Mouse (Mus musculus) left cerebral cortex, adult 8-10 months (tissue): Measurements from ENCODE around the gene Hoxa11. TPM values are rescaled to one million over a fixed set of nuclear protein-coding genes. Genes with fewer than 3 reads are reported as not detected.
A peak's percentile ranks its signal among the peaks of the same experiment; 100 is the strongest.

Experiments
- DNase-seq, 2 experiments: peaks; one replicate each; pipeline ENCODE4 v3.0.0; 2022; ENCODE audit warnings: low spot score in 2 of 2
- total RNA-seq, 4 experiments: library from RNA; stranded (reverse); gene quantifications; 2 replicates each; pipeline ENCODE4 v1.2.4; 2022

Gene Hoxa11
- total RNA-seq, 4 experiments from 2014 or later = not detected

GRCm38 (mm10) chr6:52232984-52233545 lies 12.5 kb downstream of the Hoxa11 start:
- no peak for DNase-seq

GRCm38 (mm10) chr6:52232568-52232965 lies 13.0 kb downstream of the Hoxa11 start:
- DNase-seq = no peak

DNA sequence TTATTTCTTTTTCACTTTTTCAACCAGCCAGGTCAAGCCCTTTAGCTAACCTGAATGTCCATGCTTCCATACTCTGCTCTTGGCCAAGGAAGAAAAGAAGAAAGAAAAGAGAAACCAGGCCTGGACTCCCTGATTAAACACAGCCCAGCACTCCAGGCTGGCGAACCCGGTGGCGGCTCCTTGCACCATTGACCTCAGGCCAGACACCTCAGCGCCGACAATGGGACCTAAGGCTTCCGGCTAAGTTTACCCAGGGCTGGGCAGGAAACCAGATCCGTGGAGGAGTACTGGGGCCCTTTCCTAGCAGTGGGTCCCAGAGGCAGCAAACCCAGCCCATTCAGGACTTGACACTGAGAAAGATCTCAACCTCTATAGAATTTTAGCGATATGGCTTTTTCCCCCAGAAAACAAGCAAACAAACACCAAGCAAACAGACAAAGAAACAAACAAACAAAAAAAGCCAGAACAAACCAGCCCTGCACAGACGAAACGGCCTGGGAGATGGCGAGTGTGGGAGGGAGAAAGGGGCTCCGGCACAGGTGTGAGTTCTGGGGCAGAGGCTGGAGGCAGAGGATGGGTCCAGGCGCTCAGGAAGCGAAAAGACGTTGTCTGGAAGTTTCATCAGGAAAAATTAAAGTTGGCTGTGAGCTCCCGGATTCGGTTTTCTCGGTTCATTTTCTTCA lies 13.6 kb downstream of the Hoxa11 start:
- no peak for DNase-seq

- DNase-seq = no peak
These were observed 15.0 kb downstream of the Hoxa11 start, which contains the start of gene Hoxa9 for GRCm38 (mm10) chr6:52230516-52231165. Hoxa9 (minus strand) TSS chr6:52231089.

DNA sequence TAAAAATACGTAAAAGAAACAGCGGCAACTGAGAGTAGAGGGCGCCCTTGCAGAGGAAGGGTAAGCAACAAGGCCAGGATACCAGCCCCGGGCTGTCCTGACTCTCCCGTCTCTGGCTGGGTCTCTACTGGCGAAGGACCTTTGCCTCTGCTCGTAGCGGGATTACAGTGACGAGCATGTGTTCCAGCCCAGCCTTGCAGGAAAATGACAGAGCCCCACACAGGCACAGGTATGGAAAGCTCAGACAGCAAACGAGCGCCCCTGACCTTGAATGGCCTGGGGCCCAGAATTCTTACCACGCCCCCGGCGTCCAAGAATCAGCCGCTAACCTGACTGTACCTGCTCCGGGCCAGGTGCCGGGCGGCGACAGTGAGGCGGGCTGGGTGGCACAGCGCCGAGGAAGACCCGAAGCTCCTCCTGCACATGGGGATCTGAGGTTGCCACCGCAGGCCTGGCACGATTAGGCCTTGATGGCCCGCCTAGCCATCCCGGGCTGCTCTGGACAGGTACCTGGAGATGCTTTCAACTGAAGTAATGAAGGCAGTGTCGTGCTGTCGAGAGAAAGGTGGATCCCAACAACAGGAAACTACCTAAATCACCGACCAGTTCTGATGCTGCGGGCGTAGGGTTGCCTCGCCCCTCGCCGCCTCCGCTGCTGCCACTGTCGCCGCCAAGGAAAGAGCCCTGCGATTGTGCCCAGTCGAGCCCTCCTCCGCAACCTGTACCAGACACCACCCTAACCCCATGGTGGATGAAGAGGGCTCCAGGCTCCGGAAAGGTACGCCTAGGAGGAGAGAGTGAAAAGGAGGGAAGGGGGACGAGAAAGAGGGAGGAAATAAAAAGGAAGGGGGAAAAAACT lies 15.8 kb downstream of the Hoxa11 start:
- no peak for DNase-seq

- DNase-seq = no peak
These were observed 16.8 kb downstream of the Hoxa11 start for GRCm38 (mm10) chr6:52228475-52229465.

DNA sequence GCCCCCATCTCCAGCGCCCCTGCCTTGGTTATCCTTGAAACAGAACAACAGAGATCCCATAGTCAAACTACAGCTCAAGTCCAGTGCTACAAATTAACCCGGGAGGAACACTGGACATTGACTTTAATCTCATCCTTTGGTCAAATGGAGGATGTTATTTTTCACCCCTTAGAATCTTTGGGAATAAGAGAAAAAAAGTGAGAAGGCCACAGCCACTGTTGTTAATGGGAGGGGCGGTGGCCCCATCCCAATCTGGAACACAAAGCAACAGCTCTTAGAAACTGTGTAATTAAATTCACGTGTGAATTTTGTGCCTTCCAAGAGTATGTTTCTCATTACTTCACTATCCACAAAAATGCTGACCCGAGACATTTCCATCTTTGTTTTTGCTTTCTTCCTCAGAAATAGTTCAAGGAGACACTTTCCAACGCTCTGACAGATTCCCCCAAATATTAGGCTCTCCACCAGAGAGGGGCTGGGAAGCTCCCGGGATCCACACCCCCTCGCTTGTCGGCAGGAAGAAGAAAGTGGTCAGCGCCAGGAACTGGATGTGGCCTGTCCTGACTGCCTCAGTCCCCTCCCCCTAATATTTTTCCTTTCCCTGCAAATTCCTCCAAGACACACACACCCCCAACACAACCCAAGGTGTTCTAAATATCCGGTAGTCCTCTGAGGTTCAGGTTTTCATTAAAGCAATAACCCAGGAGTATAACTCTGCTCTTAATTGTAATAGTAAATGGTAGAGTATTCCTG lies 18.0 kb downstream of the Hoxa11 start:
- DNase-seq = no peak

- DNase-seq = no peak
These were observed 18.9 kb downstream of the Hoxa11 start for GRCm38 (mm10) chr6:52226569-52227257.

DNA sequence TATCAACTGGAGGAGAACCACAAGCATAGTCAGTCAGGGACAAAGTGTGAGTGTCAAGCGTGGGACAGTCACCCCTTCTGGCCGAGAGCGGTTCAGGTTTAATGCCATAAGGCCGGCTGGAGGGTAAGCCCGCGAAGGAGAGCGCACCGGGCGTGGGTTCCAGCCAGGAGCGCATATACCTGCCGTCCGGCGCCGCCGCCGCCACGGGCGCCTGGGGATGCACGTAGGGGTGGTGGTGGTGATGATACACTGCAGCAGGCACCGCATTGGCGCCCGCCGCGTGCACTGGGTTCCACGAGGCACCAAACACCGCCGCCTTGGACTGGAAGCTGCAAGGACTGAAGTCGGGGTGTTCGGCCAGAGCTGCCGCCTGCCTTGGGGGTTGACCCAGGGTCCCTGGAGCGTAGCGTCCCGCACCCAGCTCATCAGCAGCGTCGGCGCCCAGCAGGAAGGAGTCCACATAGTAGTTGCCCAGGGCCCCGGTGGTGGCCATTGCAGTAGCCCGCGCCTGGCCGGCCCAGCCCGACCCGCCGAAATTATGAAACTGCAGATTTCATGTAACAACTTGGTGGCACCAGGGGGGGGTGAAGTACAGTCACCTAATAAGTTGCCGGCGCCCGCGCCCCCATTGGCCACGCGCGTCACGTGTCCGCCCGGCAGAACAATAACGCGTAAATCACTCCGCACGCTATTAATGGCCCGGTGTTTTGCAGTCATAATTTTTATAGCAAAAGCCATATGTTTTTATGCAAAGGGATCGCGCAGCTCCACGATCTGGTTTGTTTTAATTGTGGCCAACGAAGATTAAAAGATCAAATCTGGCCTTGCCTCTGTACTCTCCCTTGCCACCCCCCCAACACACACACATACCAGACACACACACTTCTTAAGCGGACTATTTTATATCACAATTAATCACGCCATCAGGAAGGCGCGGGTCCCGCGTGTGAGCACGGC lies 19.7 kb downstream of the Hoxa11 start:
- DNase-seq = no peak

- DNase-seq = no peak
These were observed 20.6 kb downstream of the Hoxa11 start for GRCm38 (mm10) chr6:52224895-52225611.

- DNase-seq = no peak
These were observed 21.5 kb downstream of the Hoxa11 start for GRCm38 (mm10) chr6:52223939-52224760.

- DNase-seq = no peak
These were observed 22.9 kb downstream of the Hoxa11 start for GRCm38 (mm10) chr6:52222729-52223128.

GRCm38 (mm10) chr6:52221993-52222685 lies 23.5 kb downstream of the Hoxa11 start:
- DNase-seq = no peak

- peak; percentile 46 to 77 for DNase-seq
These were observed 24.1 kb downstream of the Hoxa11 start, which contains the start of gene Hoxa7 for GRCm38 (mm10) chr6:52221337-52221992. Hoxa7 (minus strand) TSS chr6:52221854.

DNA sequence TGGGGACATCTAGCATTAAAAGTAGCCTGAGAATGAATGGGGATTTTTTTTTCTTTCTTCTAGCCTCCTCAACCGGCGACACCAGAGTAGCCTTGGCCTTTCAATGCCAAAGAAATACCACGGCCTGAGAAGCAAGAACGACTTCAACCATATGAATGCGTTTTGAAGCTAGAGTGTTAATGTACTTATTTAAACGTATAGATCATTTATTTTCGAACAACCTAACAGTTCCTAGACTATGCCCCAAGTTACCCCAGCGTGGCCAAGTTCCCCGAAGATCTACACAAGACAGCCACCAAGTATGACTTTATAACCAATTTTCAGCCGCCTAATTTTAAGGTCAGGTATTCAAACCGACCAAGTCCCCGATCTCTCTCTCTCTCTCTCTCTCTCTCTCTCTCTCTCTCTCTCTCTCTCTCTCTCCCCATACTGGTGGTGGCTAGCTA lies 24.7 kb downstream of the Hoxa11 start:
- DNase-seq = no peak
